Mouse (Mus musculus) lung, postnatal 0 days (tissue): Measurements from ENCODE around the gene Arhgef15.
"Not testable (repeated sequence)": the region's sequence is repeated elsewhere in the genome, so short reads cannot be mapped to it uniquely, and the experiment has no call there.

Experiments used
- CTCF ChIP-seq: IDR thresholded peaks from 2 replicates; pipeline ENCODE4 v1.5.1; 2016; ENCODE audit warnings: antibody characterized with exemption, mild to moderate bottlenecking
- EP300 ChIP-seq: IDR thresholded peaks from 2 replicates; pipeline ENCODE4 v1.6.1; 2016; ENCODE audit warnings: antibody characterized with exemption, mild to moderate bottlenecking, control low read depth

DNA sequence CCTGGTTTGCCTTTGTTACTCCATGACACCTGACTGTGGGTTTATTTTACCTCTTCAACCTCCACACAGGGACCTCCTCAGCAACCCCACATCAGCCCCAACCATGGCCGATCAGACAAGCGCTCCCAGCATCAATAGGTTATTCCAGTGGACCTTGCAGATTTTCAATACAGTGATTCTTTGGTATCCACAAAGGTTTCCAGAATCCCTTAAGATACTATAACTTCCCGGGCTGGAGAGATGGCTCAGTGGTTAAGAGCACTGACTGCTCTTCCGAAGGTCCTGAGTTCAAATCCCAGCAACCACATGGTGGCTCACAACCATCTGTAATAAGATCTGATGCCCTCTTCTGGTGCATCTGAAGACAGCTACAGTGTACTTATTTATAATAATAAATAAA lies 20.3 kb downstream of the Arhgef15 start:
- not testable (repeated sequence) for TF ChIP-seq EP300, CTCF
